Mouse (Mus musculus): Measurements from ENCODE around the gene Wdr11.

The Wdr11 gene

GRCm38 (mm10) chr7:129653791-129654271, 62.2 kb downstream of the Wdr11 start:
- DNase-seq (ENCODE audit: low read depth), result peak; percentile 83

- no peak for DNase-seq (ENCODE audit: low read depth)
Measured at GRCm38 (mm10) chr7:129654923-129655322, 63.3 kb downstream of the Wdr11 start.

GRCm38 (mm10) chr7:129655604-129656226, 64.1 kb downstream of the Wdr11 start:
- DNase-seq (ENCODE audit: low read depth), result no peak

- DNase-seq (ENCODE audit: low read depth), result no peak
Measured at GRCm38 (mm10) chr7:129657867-129658266, 66.2 kb downstream of the Wdr11 start.

GRCm38 (mm10) chr7:129659755-129660154, 68.1 kb downstream of the Wdr11 start:
- DNase-seq (ENCODE audit: low read depth), result no peak

GRCm38 (mm10) chr7:129660546-129660945, 68.9 kb downstream of the Wdr11 start:
- peak; percentile 40 for DNase-seq (ENCODE audit: low read depth)

- DNase-seq (ENCODE audit: low read depth), result no peak
Measured at GRCm38 (mm10) chr7:129662051-129662789, 70.6 kb downstream of the Wdr11 start.

GRCm38 (mm10) chr7:129663781-129664505, 72.3 kb downstream of the Wdr11 start:
- DNase-seq (ENCODE audit: low read depth), result peak; percentile 77

GRCm38 (mm10) chr7:129665411-129665810, 73.7 kb downstream of the Wdr11 start:
- DNase-seq (ENCODE audit: low read depth), result peak; percentile 26

GRCm38 (mm10) chr7:129665921-129666320, 74.3 kb downstream of the Wdr11 start:
- DNase-seq (ENCODE audit: low read depth), result peak; percentile 20

GRCm38 (mm10) chr7:129666526-129666925, 74.9 kb downstream of the Wdr11 start:
- no peak for DNase-seq (ENCODE audit: low read depth)

- no peak for DNase-seq (ENCODE audit: low read depth)
Measured at GRCm38 (mm10) chr7:129670280-129670679, 78.6 kb downstream of the Wdr11 start.

- no peak for DNase-seq (ENCODE audit: low read depth)
Measured at GRCm38 (mm10) chr7:129671675-129672651, 80.3 kb downstream of the Wdr11 start.

GRCm38 (mm10) chr7:129673776-129674175, 82.1 kb downstream of the Wdr11 start:
- DNase-seq (ENCODE audit: low read depth), result no peak

- DNase-seq (ENCODE audit: low read depth), result no peak
Measured at GRCm38 (mm10) chr7:129674558-129674957, 82.9 kb downstream of the Wdr11 start.

- no peak for DNase-seq (ENCODE audit: low read depth)
Measured at GRCm38 (mm10) chr7:129675852-129676251, 84.2 kb downstream of the Wdr11 start.

- DNase-seq (ENCODE audit: low read depth), result no peak
Measured at GRCm38 (mm10) chr7:129677141-129677540, 85.5 kb downstream of the Wdr11 start.

- DNase-seq (ENCODE audit: low read depth), result no peak
Measured at GRCm38 (mm10) chr7:129678431-129678830, 86.8 kb downstream of the Wdr11 start.

GRCm38 (mm10) chr7:129678972-129679371, 87.3 kb downstream of the Wdr11 start:
- DNase-seq (ENCODE audit: low read depth), result peak; percentile 61

GRCm38 (mm10) chr7:129680534-129681210, 89.0 kb downstream of the Wdr11 start:
- DNase-seq (ENCODE audit: low read depth), result peak; percentile 74

- DNase-seq (ENCODE audit: low read depth), result no peak
Measured at GRCm38 (mm10) chr7:129682525-129682924, 90.9 kb downstream of the Wdr11 start.

All from NIH3T3 (cell line).